Mouse (Mus musculus): ENCODE data around the gene Chd5. TPM values are rescaled to one million over a fixed set of nuclear protein-coding genes. Genes with fewer than 3 reads are reported as not detected.

Chd5 gene
- polyA plus RNA-seq, 1 experiment from 2014 or later = 0.05 TPM

DNA sequence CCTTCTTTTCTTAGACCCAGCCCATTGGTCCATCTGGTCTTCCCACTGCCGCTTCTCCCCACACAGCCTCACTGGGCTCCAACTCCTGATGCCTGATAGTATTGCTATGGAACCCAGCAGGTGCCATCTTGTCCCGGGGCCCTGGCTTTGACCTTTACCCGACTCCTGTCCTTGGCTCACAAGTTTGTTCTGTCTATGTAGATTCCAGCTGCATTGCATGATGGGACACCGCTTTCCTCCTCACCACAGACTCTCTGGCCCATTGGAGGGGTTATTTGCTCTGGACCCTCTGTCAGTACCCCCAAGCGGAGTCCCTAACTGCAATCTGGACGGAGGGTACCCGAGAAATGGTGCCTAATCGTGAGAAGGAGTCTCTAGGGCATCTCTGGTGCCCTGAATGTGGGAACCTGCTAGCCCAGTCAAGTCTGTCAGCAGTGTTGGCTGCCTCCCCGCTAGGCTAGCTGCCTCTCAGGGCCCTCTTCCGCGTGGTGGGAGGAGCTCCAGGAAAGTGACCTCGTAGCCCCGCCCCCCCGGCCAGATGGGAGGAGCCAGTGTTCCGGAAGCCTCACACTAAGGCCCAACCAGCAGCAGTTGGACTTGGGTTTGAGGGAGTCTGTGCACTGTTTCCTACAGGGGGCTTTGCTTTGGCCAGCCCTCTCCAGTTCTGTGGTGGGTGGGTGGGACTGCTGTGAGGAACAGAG is 2.3 kb downstream of the Chd5 start:
- Histone ChIP-seq H3K9me3 (ENCODE audit: control insufficient read depth, low read length) (no peaks in the 10 kb centered on the region), H3K9ac (ENCODE audit: low read length) (no peak overlapping the region), H3K4me3 (ENCODE audit: low read depth, low read length) (no peak overlapping the region), H3K36me3 (ENCODE audit: control insufficient read depth, insufficient read depth, low read length) (no peaks in the 10 kb centered on the region; the same call in 1 of the 2 replicates), H3K27ac (replicated peaks; ENCODE audit: low read depth, low read length) (no peak overlapping the region), H3K27me3 (ENCODE audit: control insufficient read depth, insufficient read depth, low read length) (peaks cover 42% of the 10 kb centered on the region), H3K4me2 (ENCODE audit: low read depth, severe bottlenecking) (no peak overlapping the region), H3K4me1 (ENCODE audit: control insufficient read depth, insufficient read depth, low read length) (peaks cover 10% of the 10 kb centered on the region; the same call in 1 of the 2 replicates)
- ATAC-seq (ENCODE audit: insufficient number of reproducible peaks, low FRiP score, low TSS enrichment, low read depth) (no peak), DNase-seq (ENCODE audit: low spot score) (peak; percentile 38)
- WGBS = 37% methylated on average over 13 of the region's 15 CpGs

- ATAC-seq (ENCODE audit: insufficient number of reproducible peaks, low FRiP score, low TSS enrichment, low read depth) = no peak
- DNase-seq (ENCODE audit: low spot score) = peak; percentile 45
These were observed 4.8 kb downstream of the Chd5 start for GRCm38 (mm10) chr4:152343296-152343695.

GRCm38 (mm10) chr4:152344651-152345050 is 6.2 kb downstream of the Chd5 start:
- 68% methylated on average over 7 of the region's 7 CpGs for WGBS

More at GRCm38 (mm10) chr4:152343296-152343695, 4.8 kb downstream of the Chd5 start:
- no peak overlapping the region for H3K4me2 ChIP-seq (ENCODE audit: low read depth, severe bottlenecking)
- no peak overlapping the region for H3K4me3 ChIP-seq (ENCODE audit: low read depth, low read length)
- H3K36me3 ChIP-seq (ENCODE audit: control insufficient read depth, insufficient read depth, low read length) = no peaks in the 10 kb centered on the region; the same call in 1 of the 2 replicates
- peaks cover 10% of the 10 kb centered on the region; the same call in 1 of the 2 replicates for H3K4me1 ChIP-seq (ENCODE audit: control insufficient read depth, insufficient read depth, low read length)
- no peak overlapping the region for H3K9ac ChIP-seq (ENCODE audit: low read length)
- H3K27me3 ChIP-seq (ENCODE audit: control insufficient read depth, insufficient read depth, low read length) = peaks cover 30% of the 10 kb centered on the region
- no peak overlapping the region for H3K27ac ChIP-seq (replicated peaks; ENCODE audit: low read depth, low read length)
- no peaks in the 10 kb centered on the region for H3K9me3 ChIP-seq (ENCODE audit: control insufficient read depth, low read length)
- WGBS = 16% methylated on average over 5 of the region's 5 CpGs

GRCm38 (mm10) chr4:152345120-152345889 is 6.9 kb downstream of the Chd5 start:
- Histone ChIP-seq H3K36me3 (ENCODE audit: control insufficient read depth, insufficient read depth, low read length) (no peaks in the 10 kb centered on the region), H3K27ac (replicated peaks; ENCODE audit: low read depth, low read length) (no peak overlapping the region), H3K4me1 (ENCODE audit: control insufficient read depth, insufficient read depth, low read length) (no peaks in the 10 kb centered on the region), H3K4me3 (ENCODE audit: low read depth, low read length) (no peak overlapping the region), H3K9me3 (ENCODE audit: control insufficient read depth, low read length) (no peaks in the 10 kb centered on the region), H3K27me3 (ENCODE audit: control insufficient read depth, insufficient read depth, low read length) (peaks cover 19% of the 10 kb centered on the region), H3K4me2 (ENCODE audit: low read depth, severe bottlenecking) (no peak overlapping the region), H3K9ac (ENCODE audit: low read length) (no peak overlapping the region)
- DNase-seq (ENCODE audit: low spot score) (no peak), ATAC-seq (ENCODE audit: insufficient number of reproducible peaks, low FRiP score, low TSS enrichment, low read depth) (no peak)
- WGBS = 54% methylated on average over 7 of the region's 7 CpGs

More at GRCm38 (mm10) chr4:152344651-152345050, 6.2 kb downstream of the Chd5 start:
- no peak overlapping the region for H3K27ac ChIP-seq (replicated peaks; ENCODE audit: low read depth, low read length)
- H3K9me3 ChIP-seq (ENCODE audit: control insufficient read depth, low read length) = no peaks in the 10 kb centered on the region
- H3K27me3 ChIP-seq (ENCODE audit: control insufficient read depth, insufficient read depth, low read length) = peaks cover 22% of the 10 kb centered on the region
- H3K36me3 ChIP-seq (ENCODE audit: control insufficient read depth, insufficient read depth, low read length) = no peaks in the 10 kb centered on the region
- no peak overlapping the region for H3K4me3 ChIP-seq (ENCODE audit: low read depth, low read length)
- no peak overlapping the region for H3K4me2 ChIP-seq (ENCODE audit: low read depth, severe bottlenecking)
- DNase-seq (ENCODE audit: low spot score) = no peak
- H3K4me1 ChIP-seq (ENCODE audit: control insufficient read depth, insufficient read depth, low read length) = 0 out of 2 replicates have a peak, but pooled peaks cover 2% of the 10 kb centered on the region
- no peak overlapping the region for H3K9ac ChIP-seq (ENCODE audit: low read length)
- no peak for ATAC-seq (ENCODE audit: insufficient number of reproducible peaks, low FRiP score, low TSS enrichment, low read depth)

DNA sequence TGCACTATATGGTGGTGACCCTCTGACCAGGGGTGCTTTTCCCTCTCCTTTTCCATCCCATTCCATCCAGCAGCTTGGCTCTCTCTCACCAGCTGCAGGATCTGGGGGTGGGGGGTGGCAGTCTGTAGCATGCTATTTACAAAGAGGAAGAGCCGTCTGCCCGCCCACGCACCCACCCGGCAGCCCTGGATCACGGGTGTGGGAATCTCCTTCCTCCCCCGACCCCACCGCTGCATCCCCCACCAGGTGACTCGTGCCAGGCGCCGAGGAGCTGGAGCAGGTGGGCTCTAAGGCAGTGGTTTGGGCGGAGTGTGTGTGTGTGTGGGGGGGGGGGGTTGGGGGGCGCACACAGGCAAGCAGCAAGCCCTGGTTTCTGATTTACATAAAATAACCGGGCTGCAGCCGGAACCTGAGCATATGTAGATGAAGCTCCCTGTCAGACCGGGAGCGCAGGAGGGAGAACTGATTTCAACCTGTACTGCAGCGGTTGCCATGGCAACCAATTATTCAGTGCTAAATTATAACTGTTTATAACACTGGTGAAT is 11.5 kb downstream of the Chd5 start:
- ATAC-seq (ENCODE audit: insufficient number of reproducible peaks, low FRiP score, low TSS enrichment, low read depth) (no peak), DNase-seq (ENCODE audit: low spot score) (no peak)
- 12% methylated on average over 16 of the region's 17 CpGs for WGBS

DNA sequence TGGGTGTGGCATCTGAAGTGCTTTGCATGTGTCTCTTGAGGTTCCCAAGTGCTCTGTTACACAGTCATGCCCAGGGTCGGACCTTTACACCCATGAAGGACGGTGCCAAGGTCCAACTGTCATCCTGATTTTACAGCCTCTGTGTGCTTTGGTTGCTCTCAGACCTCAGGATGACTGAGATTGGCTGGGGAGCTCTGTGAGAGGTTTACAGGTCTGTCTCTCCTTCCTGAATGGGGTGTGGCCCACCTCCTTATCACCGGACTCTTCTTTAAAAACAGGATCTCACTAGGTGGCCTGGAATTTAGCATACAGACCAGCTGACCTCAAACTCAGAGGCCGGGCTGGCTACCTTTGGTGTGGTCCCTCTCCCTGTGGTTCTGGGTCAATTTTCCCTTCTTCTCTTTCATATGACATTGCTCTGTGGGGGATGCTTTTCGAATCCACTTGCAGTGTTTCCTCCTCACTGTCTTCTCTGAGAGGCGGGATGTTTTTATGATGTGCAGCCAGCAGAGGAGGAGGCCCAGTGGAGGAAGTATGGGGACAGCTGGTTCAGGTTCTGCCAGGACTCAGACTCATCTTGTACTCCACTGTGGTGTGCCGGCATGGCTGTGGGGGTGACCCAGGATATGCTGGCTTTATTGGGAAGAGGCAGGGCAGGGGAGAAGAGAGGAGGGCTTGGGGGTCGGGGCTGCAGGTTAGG is 12.4 kb downstream of the Chd5 start:
- Histone ChIP-seq H3K4me3 (ENCODE audit: low read depth, low read length) (no peak overlapping the region), H3K27ac (replicated peaks; ENCODE audit: low read depth, low read length) (no peak overlapping the region), H3K27me3 (ENCODE audit: control insufficient read depth, insufficient read depth, low read length) (peaks cover 20% of the 10 kb centered on the region), H3K4me1 (ENCODE audit: control insufficient read depth, insufficient read depth, low read length) (0 out of 2 replicates have a peak, but pooled peaks cover 3% of the 10 kb centered on the region), H3K36me3 (ENCODE audit: control insufficient read depth, insufficient read depth, low read length) (no peaks in the 10 kb centered on the region), H3K4me2 (ENCODE audit: low read depth, severe bottlenecking) (no peak overlapping the region), H3K9ac (ENCODE audit: low read length) (no peak overlapping the region), H3K9me3 (ENCODE audit: control insufficient read depth, low read length) (no peaks in the 10 kb centered on the region)
- ATAC-seq (ENCODE audit: insufficient number of reproducible peaks, low FRiP score, low TSS enrichment, low read depth) (no peak), DNase-seq (ENCODE audit: low spot score) (no peak)
- WGBS = 26% methylated on average over 8 of the region's 8 CpGs

More for the DNA sequence above, 11.5 kb downstream of the Chd5 start:
- no peaks in the 10 kb centered on the region for H3K9me3 ChIP-seq (ENCODE audit: control insufficient read depth, low read length)
- no peak overlapping the region for H3K4me2 ChIP-seq (ENCODE audit: low read depth, severe bottlenecking)
- no peak overlapping the region for H3K4me3 ChIP-seq (ENCODE audit: low read depth, low read length)
- no peak overlapping the region for H3K27ac ChIP-seq (replicated peaks; ENCODE audit: low read depth, low read length)
- H3K36me3 ChIP-seq (ENCODE audit: control insufficient read depth, insufficient read depth, low read length) = no peaks in the 10 kb centered on the region
- H3K9ac ChIP-seq (ENCODE audit: low read length) = no peak overlapping the region
- H3K27me3 ChIP-seq (ENCODE audit: control insufficient read depth, insufficient read depth, low read length) = peaks cover 21% of the 10 kb centered on the region
- H3K4me1 ChIP-seq (ENCODE audit: control insufficient read depth, insufficient read depth, low read length) = 0 out of 2 replicates have a peak, but pooled peaks cover 3% of the 10 kb centered on the region

DNA sequence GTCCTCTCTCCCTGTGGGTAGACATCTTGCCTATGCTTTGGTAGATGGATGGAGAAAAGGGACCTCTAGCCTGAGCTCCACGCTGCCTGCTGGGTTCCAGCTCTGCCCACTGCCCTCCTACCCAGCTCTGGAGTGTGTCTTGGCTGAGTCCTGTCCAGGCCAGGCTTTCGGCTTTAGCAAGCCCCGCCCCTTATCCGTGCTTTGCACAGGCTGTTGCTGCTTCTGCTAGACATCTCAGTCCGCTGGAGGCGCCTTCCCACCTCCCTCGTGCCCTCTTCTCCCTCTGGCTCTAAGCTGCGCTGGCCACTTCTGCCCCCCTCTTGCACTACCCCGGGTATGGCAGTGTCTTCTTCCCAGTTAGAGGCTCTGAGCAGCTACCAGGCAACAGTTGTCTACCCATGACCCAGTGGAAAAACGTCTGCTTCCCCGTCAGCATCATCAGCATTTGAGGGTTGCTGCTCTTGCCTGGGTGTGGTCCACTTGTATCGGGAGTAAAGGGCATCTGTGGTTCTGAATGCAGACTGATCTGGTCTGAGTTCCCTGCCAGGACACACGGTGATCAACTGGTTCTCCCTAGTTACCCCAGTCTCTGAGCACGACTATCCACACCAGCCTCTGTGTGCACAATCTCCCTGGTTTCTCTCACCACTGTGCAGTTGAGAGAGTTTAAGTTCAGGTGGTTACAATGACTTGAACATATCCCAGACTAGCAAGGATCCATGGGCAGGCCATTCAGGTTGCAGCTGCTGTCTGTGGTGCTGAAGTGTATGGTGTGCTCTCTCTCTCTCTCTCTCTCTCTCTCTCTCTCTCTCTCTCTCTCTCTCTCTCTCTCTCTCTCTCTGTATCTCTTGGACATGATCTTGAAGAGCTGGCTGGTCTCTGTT is 13.2 kb downstream of the Chd5 start:
- no peak for ATAC-seq (ENCODE audit: insufficient number of reproducible peaks, low FRiP score, low TSS enrichment, low read depth)

More for the DNA sequence above, 13.2 kb downstream of the Chd5 start:
- H3K27me3 ChIP-seq (ENCODE audit: control insufficient read depth, insufficient read depth, low read length) = peaks cover 20% of the 10 kb centered on the region
- no peak overlapping the region for H3K4me2 ChIP-seq (ENCODE audit: low read depth, severe bottlenecking)
- peak; percentile 67 for DNase-seq (ENCODE audit: low spot score)
- H3K36me3 ChIP-seq (ENCODE audit: control insufficient read depth, insufficient read depth, low read length) = no peaks in the 10 kb centered on the region
- H3K27ac ChIP-seq (replicated peaks; ENCODE audit: low read depth, low read length) = no peak overlapping the region
- no peak overlapping the region for H3K4me3 ChIP-seq (ENCODE audit: low read depth, low read length)
- 16% methylated on average over 14 of the region's 14 CpGs for WGBS
- H3K9me3 ChIP-seq (ENCODE audit: control insufficient read depth, low read length) = no peaks in the 10 kb centered on the region
- 0 out of 2 replicates have a peak, but pooled peaks cover 3% of the 10 kb centered on the region for H3K4me1 ChIP-seq (ENCODE audit: control insufficient read depth, insufficient read depth, low read length)
- no peak overlapping the region for H3K9ac ChIP-seq (ENCODE audit: low read length)

Data from limb, embryonic 11.5 days (tissue).